Mouse (Mus musculus) testis, adult 2 months (tissue): Measurements from ENCODE around the gene Tmem129.

Experiments
- CTCF ChIP-seq: fragments of 200-500 bp; IDR thresholded peaks from 2 replicates; pipeline ENCODE4 v1.5.1; 2012; ENCODE audit warnings: low read depth, mild to moderate bottlenecking, inconsistent platforms, low read length, moderate library complexity; ENCODE audit not compliant: control insufficient read depth, insufficient read depth, insufficient replicate concordance
- POLR2A ChIP-seq: fragments of 200-500 bp; IDR thresholded peaks from 2 replicates; pipeline ENCODE4 v1.6.1; 2012; ENCODE audit warnings: low read depth, mild to moderate bottlenecking, inconsistent platforms, low read length, moderate library complexity; ENCODE audit not compliant: control insufficient read depth

DNA sequence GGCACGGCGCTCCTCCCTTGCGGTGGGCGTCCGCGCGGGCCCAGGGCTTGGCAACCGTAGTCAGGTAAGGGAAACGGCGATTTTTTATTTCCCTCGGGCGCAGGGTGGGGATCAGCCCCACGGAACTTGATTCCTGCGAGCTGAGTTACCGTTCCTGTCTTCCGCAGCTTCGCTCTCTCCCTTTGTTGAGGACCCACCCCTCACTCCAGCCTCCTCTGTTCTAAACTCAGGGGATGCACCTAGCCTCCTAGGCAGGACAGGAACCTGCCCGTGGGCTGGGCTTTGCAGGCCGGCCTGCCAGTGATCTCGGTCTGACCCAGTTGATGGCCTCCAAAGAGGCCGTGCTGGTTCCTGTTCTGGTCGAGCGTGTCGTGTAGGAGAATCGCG lies 441 bp upstream of the Tmem129 start:
- TF ChIP-seq POLR2A, result no peak
- TF ChIP-seq CTCF, result no peak
